Mouse (Mus musculus) Muller cell, postnatal 12 days (primary cell): ENCODE data around the gene Gm10309.
A peak's percentile ranks its signal among the peaks of the same experiment; 100 is the strongest.

Experiments used
- DNase-seq: peaks from one replicate; pipeline ENCODE4 v3.0.0-alpha.2; 2015; ENCODE audit errors: inconsistent ontology term

The Gm10309 gene

DNA sequence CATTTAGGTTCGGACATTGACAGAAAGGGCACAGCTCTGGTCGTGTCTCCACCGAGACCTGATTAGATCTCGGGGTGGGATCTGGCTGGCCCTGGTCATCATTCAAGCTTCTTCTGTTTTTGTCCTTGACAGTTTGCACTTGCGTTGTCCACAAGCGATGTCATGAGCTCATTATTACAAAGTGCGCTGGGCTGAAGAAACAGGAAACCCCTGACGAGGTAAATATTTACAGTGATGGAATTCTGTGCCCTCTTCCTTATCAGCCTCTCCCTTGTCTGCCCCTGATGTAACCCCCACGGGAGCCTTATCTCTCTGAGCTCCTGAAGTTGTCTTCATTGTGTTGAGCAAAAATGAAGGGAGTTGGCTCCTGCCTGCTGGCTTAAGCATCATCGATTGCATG is 28.4 kb downstream of the Gm10309 start:
- DNase-seq: no peak

DNA sequence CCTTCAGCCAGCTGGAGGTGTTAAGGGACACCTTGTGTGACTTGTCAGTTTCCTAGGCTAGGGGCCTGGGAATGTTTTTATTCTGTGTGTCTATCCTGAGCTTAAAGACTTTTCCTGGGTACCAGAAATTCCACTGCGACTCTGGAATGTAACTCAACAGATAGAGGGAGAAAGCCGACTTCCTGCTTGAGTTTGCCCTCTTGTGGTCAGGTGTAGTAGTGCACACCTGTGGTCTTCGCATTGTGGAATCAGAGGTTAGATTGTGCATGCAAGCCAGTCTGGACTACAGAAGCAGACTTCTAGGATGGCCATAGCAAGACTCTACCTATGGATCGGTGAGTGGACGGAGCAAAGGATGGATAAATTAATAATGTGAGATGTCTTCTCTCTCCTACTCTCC is 33.3 kb downstream of the Gm10309 start:
- DNase-seq: no peak

DNA sequence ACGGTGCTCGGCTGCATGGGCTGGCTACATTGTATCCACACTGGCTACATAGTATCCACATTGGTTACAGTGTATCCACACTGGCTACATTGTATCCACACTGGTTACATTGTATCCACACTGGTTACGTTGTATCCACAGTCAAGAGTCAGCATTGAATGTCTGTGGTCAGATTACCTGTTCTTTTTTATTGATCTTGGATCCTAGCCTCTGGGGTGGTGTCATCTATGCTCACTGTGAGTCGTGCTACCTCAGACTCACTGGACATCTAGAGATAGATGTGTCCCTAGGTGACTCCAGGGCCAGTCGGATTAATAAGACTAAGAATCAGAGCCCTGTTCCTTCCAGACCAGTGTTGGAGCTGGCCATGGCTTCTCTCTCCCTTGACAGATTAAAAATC is 34.9 kb downstream of the Gm10309 start:
- DNase-seq: no peak

DNA sequence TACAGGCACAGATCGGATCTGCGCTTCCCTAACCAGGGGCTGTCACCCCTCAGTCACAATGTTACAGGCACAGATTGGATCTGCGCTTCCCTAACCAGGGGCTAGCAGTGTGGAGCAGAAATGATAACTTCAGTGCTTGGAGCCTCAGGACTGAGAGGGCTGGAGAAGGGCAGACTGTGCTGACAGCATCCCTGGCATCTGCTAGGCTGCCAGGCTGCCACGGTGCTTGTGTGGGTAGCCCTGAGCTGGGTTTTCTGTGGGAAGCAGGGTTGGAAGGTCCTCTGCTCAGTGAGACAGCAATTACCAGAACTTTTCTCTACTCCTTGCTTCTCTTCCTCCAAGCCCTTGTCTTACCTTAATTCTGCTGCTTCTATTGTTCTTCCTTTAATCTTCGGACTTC is 37.1 kb downstream of the Gm10309 start:
- DNase-seq: no peak

DNA sequence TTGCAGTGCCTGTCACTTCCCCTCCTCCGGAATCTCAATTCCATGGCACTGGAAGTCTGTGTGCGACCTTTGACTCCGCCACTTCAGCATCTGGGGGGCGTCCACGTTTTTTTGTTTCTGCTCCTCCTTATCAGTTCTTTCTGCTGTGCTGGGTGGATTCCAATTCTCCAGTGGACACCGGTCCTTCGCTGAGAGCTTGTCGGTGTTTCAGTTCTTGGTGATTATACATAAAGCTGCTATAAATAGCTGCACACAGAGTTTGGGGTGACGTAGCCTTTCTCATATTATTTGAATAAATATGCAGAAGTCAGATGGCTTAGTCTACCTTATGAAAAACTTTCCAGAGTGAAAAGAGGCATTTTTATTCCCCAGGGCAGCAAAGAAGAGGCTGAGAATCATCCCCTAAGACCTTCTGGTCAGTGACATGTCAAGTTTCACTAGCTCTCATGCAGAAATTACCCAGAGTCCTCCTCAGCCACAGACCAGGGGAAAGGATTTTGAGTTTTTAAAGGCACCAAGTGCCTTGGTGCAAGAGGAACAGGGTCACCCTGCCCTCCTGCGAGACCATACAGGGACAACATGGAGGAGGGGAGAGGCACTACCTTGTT is 37.6 kb downstream of the Gm10309 start:
- no peak for DNase-seq

DNA sequence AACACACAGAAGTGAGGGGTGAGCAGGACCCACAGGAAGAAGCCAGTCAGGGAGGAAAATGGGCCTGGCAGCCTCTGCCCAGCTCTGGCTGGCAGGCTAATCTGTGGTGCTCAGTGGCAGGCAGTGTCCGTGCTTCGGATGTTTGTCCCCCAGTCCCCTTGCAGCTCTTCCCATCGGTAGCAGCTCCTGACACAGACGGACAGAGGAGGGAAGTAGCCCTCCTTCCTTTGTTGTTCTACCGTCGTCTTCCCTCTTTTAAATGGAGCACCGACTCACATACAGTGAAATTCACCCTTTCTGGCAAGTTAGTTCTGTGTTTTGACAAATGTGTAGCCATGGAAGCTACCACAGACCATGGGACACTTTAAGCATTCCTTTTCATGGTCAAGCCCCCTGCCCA is 38.2 kb downstream of the Gm10309 start:
- no peak for DNase-seq

DNA sequence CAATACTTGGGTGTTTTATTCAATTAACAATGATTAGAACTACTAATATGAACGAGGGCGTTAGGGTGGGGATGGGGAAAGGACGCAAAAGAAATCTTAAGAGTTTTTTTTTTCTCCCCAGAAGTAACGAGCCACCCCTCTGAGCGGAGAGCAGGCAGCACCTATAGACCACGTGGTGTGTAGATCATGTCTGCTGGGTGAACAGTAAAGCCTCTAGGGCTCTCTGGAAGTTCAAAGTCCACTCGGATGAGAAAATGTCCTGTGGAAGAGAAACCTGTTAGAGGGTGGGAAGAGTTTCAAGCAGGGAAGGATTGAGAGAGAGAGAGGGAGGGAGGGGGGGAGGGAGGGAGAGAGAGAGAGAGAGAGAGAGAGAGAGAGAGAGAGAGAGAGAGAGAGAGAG is 38.6 kb downstream of the Gm10309 start:
- DNase-seq: no peak

DNA sequence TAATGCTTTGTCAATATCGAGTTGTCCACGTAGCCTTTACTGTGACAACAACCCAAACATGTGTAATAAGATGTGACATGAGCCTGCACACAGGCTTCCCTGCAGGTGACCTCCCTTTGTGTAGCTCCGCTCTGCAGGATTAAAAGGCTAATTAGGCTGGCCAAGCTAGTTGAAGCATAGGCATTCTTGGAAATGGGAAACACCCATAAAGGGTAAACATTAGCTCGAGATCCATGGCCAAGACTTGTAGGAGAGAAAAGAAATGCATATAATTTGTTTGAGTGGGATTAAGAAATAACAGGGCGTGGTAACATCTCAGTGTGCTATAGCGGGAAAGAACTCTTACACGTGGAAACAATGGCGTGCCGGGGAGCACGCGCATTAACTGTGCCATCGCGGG is 39.2 kb downstream of the Gm10309 start:
- no peak for DNase-seq

DNA sequence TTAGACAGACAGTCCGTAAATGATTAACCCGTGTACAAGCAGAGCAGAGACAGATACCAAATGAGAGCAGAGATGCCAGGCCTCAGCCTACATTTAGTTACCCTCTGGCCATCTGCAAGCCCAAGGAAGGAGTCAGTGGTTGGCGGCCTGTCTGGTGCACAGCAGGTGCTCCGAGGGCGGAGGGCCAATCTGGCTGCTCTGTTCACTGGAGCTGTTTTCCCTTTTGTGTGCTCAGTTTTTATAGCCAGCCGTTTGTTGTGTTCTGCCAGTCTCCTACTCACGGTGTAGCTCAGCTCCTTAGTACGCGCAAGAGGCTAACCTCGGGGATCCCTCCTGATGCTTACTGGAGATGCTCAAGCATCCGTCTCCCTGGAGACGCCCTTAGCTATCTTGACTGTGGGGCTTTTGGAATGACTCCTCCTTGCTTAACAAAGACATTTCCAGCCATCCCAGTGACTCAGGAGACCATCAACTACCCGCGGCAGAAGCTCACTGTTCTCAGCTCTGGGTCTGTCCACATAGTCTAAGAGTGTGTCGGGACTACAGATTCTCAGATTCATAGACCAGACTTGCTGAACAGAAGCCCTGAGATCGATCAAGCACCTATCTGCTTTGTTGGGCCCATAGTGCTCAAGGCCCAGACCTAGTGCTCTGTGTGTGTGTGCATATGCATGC is 40.2 kb downstream of the Gm10309 start:
- DNase-seq: peak; percentile 75

DNA sequence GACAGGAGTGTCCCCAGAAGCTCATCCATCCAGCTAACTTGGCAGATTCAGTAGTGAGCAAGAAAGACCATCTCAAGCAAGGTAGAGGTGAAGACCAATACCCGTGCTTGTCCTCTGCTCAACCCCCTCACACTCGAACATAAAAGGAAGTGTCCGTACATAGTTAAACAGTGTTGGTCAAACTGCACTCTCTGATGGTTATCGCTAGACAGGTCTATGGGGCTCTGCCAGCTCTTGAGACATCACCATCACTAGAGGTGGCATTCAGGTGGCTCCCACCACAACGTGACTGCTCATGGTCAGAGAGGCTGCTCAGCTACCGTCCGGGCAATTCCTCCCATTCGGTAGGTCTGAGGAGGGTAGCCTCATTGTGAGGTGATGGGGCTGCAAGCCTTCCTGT is 40.8 kb downstream of the Gm10309 start:
- DNase-seq: no peak

DNA sequence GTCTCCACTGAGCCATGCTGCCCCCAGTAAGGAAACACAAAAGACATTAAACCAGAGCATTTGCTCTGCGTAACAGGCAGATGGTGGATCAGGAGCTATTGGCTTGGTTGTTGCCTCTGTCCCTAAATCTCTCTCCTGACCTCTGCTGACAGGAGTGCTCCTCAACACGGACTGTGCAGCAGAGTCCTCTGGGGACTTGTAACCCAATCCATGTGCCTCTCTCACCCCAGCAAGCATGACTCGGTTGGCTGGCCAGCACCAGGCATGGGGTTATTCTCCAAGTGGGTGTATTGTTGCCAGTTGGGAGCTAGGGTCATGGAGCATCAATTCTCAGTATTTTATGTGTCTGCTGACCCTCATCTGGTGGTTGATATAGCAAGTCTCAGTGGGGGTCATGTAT is 41.7 kb downstream of the Gm10309 start:
- DNase-seq: no peak

DNA sequence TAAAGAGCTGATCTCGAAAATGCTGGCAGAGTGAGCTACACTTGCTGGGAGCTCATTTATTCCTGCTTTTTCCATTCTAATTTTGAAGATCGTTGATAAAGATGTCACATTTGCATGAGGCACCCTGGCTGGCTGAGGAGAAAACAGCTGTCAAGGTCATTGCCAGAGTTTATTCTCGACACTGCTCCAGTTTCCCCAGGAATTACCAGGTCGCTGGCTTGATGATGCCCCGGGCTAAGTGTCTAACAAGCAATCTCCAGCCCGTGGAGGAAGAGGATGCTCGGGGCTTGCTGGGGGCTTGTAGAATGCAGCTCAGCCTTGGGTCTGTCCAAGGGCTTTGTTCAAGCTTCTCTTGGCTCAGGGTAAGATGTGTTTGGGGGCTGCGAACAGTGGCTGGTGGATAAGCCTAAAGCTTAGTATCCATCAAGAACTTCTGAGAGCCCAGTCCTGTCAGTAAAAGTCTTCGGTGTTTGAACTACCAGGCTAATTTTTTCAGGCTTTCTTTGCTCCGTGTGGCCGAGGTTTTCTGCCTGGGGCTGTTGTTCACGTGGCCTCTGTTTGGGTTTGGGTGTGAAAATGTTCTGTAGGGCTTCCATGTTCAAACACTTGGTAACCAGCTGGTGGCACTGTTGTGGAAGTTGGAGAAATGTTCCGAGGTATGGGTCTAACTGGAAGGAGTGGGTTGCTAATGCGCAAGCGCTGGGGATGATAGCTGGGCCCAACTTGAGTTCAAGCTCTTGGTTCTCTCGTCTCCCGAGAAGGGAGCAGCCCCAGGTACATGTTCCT is 44.2 kb downstream of the Gm10309 start:
- DNase-seq: no peak

DNA sequence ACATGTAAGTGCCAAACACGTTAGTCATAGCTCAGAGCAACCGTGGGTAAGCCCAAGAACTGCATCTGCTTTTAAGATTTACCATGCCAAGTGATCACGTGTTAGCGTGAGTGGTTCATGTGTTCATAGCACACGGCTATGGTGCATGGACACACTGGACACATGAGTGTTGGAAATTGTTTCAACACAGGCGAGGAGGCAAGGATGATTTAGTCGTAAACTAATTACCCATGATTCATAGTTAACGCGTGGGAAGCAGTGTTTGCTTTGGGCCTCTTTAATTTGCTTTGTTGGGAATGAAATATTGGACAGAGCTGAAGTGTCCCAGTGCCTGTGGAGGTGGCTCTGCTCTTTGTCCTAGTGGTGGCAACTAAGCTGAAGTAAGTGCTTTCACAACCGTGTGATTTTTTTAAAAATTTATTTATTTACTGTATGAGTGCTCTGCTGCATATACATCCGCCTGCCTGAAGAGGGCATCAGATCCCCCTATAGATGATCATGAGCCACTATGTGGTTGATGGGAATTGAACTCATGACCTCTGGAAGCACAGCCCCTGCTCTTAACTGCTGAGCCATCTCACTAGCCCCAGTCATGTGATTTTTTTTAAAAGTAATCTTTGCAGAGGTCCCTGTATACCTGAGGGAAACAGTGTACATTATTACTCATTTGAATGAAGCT is 46.6 kb downstream of the Gm10309 start:
- DNase-seq: no peak

DNA sequence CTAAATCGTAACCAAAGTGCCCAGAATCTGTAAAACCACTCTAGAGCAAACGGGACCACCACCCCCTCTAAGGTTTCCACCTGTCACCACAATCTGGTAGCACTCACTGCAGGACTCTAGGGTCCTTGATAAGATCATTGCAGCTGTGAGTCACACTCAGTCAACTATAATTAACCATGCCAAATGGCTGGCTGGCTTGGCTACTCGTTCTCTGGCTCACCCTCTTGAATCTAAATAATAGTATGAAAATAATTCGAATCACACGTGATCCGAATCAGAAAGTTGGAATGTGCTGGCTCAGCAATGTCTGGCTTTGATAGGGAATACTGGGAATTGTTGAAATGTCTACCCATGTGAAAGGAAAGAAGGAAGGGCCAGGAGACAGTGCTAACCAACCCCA is 48.5 kb downstream of the Gm10309 start:
- peak; percentile 68 for DNase-seq

DNA sequence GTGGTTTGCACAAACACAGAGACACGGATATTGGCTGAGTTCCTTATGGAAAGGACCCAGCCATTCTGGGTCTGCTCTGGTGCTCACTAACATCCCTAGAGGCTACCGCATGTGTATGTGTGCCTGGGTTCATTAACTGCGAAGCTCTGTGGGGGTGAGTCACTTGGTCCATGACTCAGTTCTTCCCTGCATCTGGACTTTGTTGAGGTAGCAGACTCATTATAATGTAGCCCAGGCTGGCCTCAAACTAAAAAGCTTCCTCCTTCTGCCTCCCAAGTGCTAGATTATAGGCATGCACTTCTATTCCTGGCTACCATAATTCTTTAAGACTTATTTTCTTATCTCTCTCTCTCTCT is 50.7 kb downstream of the Gm10309 start:
- no peak for DNase-seq

DNA sequence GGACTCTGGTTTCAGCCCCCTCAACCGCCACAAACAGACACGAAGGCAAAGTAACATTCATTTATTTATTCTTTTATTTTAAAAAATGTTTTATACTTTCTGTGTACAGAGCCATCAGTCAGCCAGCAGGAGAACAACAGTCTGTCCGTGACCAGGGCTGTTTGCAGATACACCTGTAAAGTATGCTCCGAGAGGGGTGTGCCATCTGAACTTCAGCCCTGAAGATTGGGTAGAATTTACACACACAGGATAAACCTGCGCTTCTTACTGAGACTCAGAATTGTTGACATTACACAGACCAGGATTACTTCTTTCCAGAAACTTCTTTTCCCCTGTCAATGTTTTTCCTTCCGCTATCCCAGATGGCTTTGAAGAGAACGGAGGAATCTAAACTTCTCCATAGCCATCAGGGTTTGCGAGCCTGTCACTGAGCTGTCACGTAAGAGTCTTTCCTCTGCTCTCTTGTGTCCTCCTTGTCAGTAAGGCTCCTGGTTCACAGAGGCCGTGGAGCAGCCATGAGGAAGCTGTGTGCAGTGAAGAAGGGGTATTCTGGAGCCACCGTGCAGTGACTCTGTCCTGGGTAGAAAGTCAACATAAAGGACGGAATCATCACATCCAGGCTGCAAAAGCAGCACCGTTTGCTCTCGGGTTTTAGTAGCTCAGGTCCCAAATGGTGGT is 51.2 kb downstream of the Gm10309 start:
- no peak for DNase-seq

DNA sequence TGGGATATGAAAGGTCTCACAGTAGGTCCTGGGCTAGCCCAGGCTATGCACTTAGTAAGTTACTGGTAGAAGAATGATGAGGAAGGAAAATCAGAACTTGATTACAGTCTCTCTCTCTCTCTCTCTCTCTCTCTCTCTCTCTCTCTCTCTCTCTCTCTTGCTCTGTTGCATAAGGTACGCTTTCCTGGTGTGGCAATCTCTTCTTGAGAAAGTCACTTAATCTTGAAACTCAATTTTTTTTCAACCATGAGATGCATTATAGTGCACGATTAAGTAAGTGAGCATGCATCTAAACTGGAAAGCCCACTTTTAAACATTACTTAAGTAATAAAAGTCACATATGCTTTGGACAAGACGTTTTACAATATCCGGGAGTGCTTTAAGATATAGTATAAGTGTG is 52.1 kb downstream of the Gm10309 start:
- DNase-seq: no peak
